Mouse (Mus musculus): ENCODE data around the gene Mgat4a. TPM values are rescaled to one million over a fixed set of nuclear protein-coding genes. Genes with fewer than 3 reads are reported as not detected.

The Mgat4a gene
- total and polyA plus RNA-seq, 3 experiments, result 2.7 to 2.8 TPM; not detected in 1

- Histone ChIP-seq H3K27me3 (ENCODE audit: control insufficient read depth in 1 of 2, insufficient read depth in 2 of 2, low read length in 2 of 2) (no peaks in the 10 kb centered on the region), H3K79me2 (ENCODE audit: control insufficient read depth, insufficient read depth, low read length, poor library complexity) (no peaks in the 10 kb centered on the region), H3K36me3 (ENCODE audit: control insufficient read depth in 1 of 2, insufficient read depth in 2 of 2, low read length in 2 of 2) (no peaks in the 10 kb centered on the region), H3K9ac (ENCODE audit: control insufficient read depth, low read depth, low read length, poor library complexity, severe bottlenecking) (no peak overlapping the region), H3K4me1 (ENCODE audit: control insufficient read depth in 1 of 2, insufficient read depth in 2 of 2, low read length in 2 of 2) (no peaks in the 10 kb centered on the region), H3K9me3 (replicated peaks; ENCODE audit: insufficient read depth, low read length) (no peaks in the 10 kb centered on the region), H3K27ac (ENCODE audit: control insufficient read depth, low read depth, low read length) (no peak overlapping the region), H3K4me3 (ENCODE audit: control insufficient read depth in 1 of 2, insufficient read depth in 1 of 2, low read depth in 2 of 2, low read length in 2 of 2) (no peak overlapping the region)
- TF ChIP-seq USF2 (IDR thresholded peaks at IDR 0.05; ENCODE audit: borderline replicate concordance in 1 of 2, insufficient read depth in 1 of 2, low read depth in 1 of 2, low read length in 2 of 2) (no peak), MAX (IDR thresholded peaks at IDR 0.05; ENCODE audit: low read length) (no peak), UBTF (IDR thresholded peaks at IDR 0.05; ENCODE audit: borderline replicate concordance, insufficient read depth, low read depth, low read length) (no peak), MYC (IDR thresholded peaks at IDR 0.05; ENCODE audit: low read depth, low read length) (no peak), SIN3A (IDR thresholded peaks at IDR 0.05; ENCODE audit: low read length) (no peak), RCOR1 (IDR thresholded peaks at IDR 0.05; ENCODE audit: low read depth, low read length) (no peak), POLR2AphosphoS5 (IDR thresholded peaks at IDR 0.05; ENCODE audit: borderline replicate concordance, low read depth, low read length) (no peak), POLR2AphosphoS2 (IDR thresholded peaks at IDR 0.05; ENCODE audit: low read length) (no peak), ZKSCAN1 (IDR thresholded peaks at IDR 0.05; ENCODE audit: low read depth, low read length) (no peak), GATA1 (IDR thresholded peaks at IDR 0.05; ENCODE audit: low read depth, low read length) (no peak), RAD21 (IDR thresholded peaks at IDR 0.05; ENCODE audit: low read depth, low read length) (no peak), EP300 (IDR thresholded peaks at IDR 0.05; ENCODE audit: low read depth in 1 of 2, low read length in 2 of 2) (no peak), ELF1 (IDR thresholded peaks at IDR 0.05; ENCODE audit: low read depth, low read length) (no peak), USF1 (IDR thresholded peaks at IDR 0.05; ENCODE audit: low read depth, low read length) (no peak), TCF12 (IDR thresholded peaks at IDR 0.05; ENCODE audit: low read depth, low read length) (no peak)
- no peak for DNase-seq (ENCODE audit: low read depth, low spot score)
Measured at GRCm38 (mm10) chr1:37533181-37533580, 7.6 kb downstream of the Mgat4a start.

GRCm38 (mm10) chr1:37532533-37532840, 8.3 kb downstream of the Mgat4a start:
- H3K9ac ChIP-seq (ENCODE audit: control insufficient read depth, low read depth, low read length, poor library complexity, severe bottlenecking), result no peak overlapping the region
- H3K36me3 ChIP-seq (ENCODE audit: control insufficient read depth in 1 of 2, insufficient read depth in 2 of 2, low read length in 2 of 2), result no peaks in the 10 kb centered on the region
- no peak for TF ChIP-seq CHD1 (IDR thresholded peaks at IDR 0.05; ENCODE audit: low read depth, low read length)
- no peak for TF ChIP-seq MYB (IDR thresholded peaks at IDR 0.05; ENCODE audit: low read depth, low read length)
- TF ChIP-seq HCFC1 (IDR thresholded peaks at IDR 0.05; ENCODE audit: low read depth, low read length), result no peak
- no peak for TF ChIP-seq SIN3A (IDR thresholded peaks at IDR 0.05; ENCODE audit: low read length)
- no peak for TF ChIP-seq MAFK (IDR thresholded peaks at IDR 0.05; ENCODE audit: borderline replicate concordance, low read depth, low read length)
- no peak for TF ChIP-seq MYC (IDR thresholded peaks at IDR 0.05; ENCODE audit: low read depth, low read length)
- TF ChIP-seq JUND (IDR thresholded peaks at IDR 0.05; ENCODE audit: low read depth, low read length), result no peak
- no peak for TF ChIP-seq E2F4 (IDR thresholded peaks at IDR 0.05; ENCODE audit: borderline replicate concordance, low read depth, low read length)
- no peak for TF ChIP-seq POLR2A (IDR thresholded peaks at IDR 0.05; ENCODE audit: control insufficient read depth in 1 of 2, insufficient read depth in 1 of 2, low read depth in 1 of 2, low read length in 2 of 2, poor library complexity in 1 of 2)
- TF ChIP-seq CHD2 (IDR thresholded peaks at IDR 0.05; ENCODE audit: low read length), result no peak
- TF ChIP-seq MEF2A (IDR thresholded peaks at IDR 0.05; ENCODE audit: extremely low read depth, insufficient replicate concordance, low read depth, low read length, poor library complexity, severe bottlenecking), result no peak
- no peaks in the 10 kb centered on the region for H3K9me3 ChIP-seq (replicated peaks; ENCODE audit: insufficient read depth, low read length)
- H3K79me2 ChIP-seq (ENCODE audit: control insufficient read depth, insufficient read depth, low read length, poor library complexity), result no peaks in the 10 kb centered on the region
- no peak overlapping the region for H3K4me3 ChIP-seq (ENCODE audit: control insufficient read depth in 1 of 2, insufficient read depth in 1 of 2, low read depth in 2 of 2, low read length in 2 of 2)
- DNase-seq (ENCODE audit: low read depth, low spot score), result no peak
- no peaks in the 10 kb centered on the region for H3K27me3 ChIP-seq (ENCODE audit: control insufficient read depth in 1 of 2, insufficient read depth in 2 of 2, low read length in 2 of 2)
- no peaks in the 10 kb centered on the region for H3K4me1 ChIP-seq (ENCODE audit: control insufficient read depth in 1 of 2, insufficient read depth in 2 of 2, low read length in 2 of 2)
- H3K27ac ChIP-seq (ENCODE audit: control insufficient read depth, low read depth, low read length), result no peak overlapping the region

Data from MEL (cell line).